In genomic region chr10:13060821-13061671, GRCm38 (mm10) we compare ENCODE assay signal across 8 mouse cellular contexts. TPM values are rescaled to one million over a fixed set of nuclear protein-coding genes. Genes with fewer than 3 reads are reported as not detected.
A peak's percentile ranks its signal among the peaks of the same experiment; 100 is the strongest.
DNase-seq lines count a peak whose midpoint lies in the region; ATAC-seq lines count a peak whose summit lies in the region.

No protein-coding gene starts in this region.

- H3K4me2 ChIP-seq in limb, embryonic 13.5 days (replicated peaks): peak overlapping the region; percentile 89
- peak overlapping the region; percentile 61 for H3K4me2 ChIP-seq in stomach, embryonic 15.5 days

- peaks cover 38% of the 10 kb centered on the region for H3K27me3 ChIP-seq in limb, embryonic 13.5 days
- H3K27me3 ChIP-seq in stomach, embryonic 15.5 days (replicated peaks): 0 out of 2 replicates have a peak, but pooled peaks cover 9% of the 10 kb centered on the region

- no peaks in the 10 kb centered on the region for H3K36me3 ChIP-seq in limb, embryonic 13.5 days
- no peaks in the 10 kb centered on the region for H3K36me3 ChIP-seq in stomach, embryonic 15.5 days

- ATAC-seq in CD4-positive, CD25-positive, alpha-beta regulatory T cell, adult 4 months: no peak
- peak; percentile 37; the same call in 1 of the 2 replicates for ATAC-seq in limb, embryonic 13.5 days (ENCODE audit: low FRiP score, low read depth)
- ATAC-seq in stomach, embryonic 15.5 days (ENCODE audit: insufficient read depth, low FRiP score, low read depth): peak; percentile 39; the same call in 1 of the 2 replicates
- no peak for ATAC-seq in megakaryocyte, adult 5-6 weeks (ENCODE audit: poor library complexity, severe bottlenecking)

- H3K9me3 ChIP-seq in limb, embryonic 13.5 days: no peaks in the 10 kb centered on the region
- no peaks in the 10 kb centered on the region for H3K9me3 ChIP-seq in stomach, embryonic 15.5 days

- DNase-seq in CD4-positive, CD25-positive, alpha-beta regulatory T cell, adult 2 months (ENCODE audit: low read depth, low spot score): peak; percentile 34
- DNase-seq in right cerebral cortex, postnatal 14 days: peak; percentile 10
- DNase-seq in right cerebral cortex, adult 2 months (ENCODE audit: low spot score in 2 of 2): no peak
- DNase-seq in Muller cell, postnatal 12 days (ENCODE audit: inconsistent ontology term): no peak

- no peak overlapping the region for H3K27ac ChIP-seq in limb, embryonic 13.5 days
- H3K27ac ChIP-seq in stomach, embryonic 15.5 days: no peak overlapping the region

- H3K9ac ChIP-seq in limb, embryonic 13.5 days: peak overlapping the region; percentile 60
- no peak overlapping the region for H3K9ac ChIP-seq in stomach, embryonic 15.5 days

- H3K4me1 ChIP-seq in limb, embryonic 13.5 days: peaks cover 13% of the 10 kb centered on the region
- peaks cover 4% of the 10 kb centered on the region; the same call in 1 of the 2 replicates for H3K4me1 ChIP-seq in stomach, embryonic 15.5 days

- peak overlapping the region; percentile 48 for H3K4me3 ChIP-seq in limb, embryonic 13.5 days
- H3K4me3 ChIP-seq in stomach, embryonic 15.5 days (replicated peaks): peak overlapping the region; percentile 32

- WGBS in limb, embryonic 13.5 days: 8% methylated on average over 46 of the region's 46 CpGs
- 14% methylated on average over 42 of the region's 46 CpGs for WGBS in stomach, embryonic 15.5 days

RNA-seq across cellular contexts. Expression of gene Plagl1, which starts 0.7 kb away (rescaled TPM):
- 1 to 10 TPM; 2.4 to 2.7 TPM for polyA plus RNA-seq in CD4-positive, CD25-positive, alpha-beta regulatory T cell, adult 4 months (2017; shearing (Covaris generic))
- polyA plus RNA-seq in limb, embryonic 13.5 days (2015; fragmentation: Nextera tagmentation; extraction: Ambion mirVana): 169 and 180 TPM in 2 replicates
- 237 and 238 TPM in 2 replicates for polyA plus RNA-seq in stomach, embryonic 15.5 days (2015; fragmentation: Nextera tagmentation; extraction: Ambion mirVana)
- 0.52 and 0.98 TPM in 2 replicates for total RNA-seq in megakaryocyte, adult 5-6 weeks (2015)
- total RNA-seq in megakaryocyte, adult 5-6 weeks (2017): 0.08 and 0.92 TPM in 2 replicates

RNA-seq across cellular contexts. Expression of gene Sf3b5, which starts 55.9 kb away (rescaled TPM):
- 10 to 100 TPM; 35.2 to 36.0 TPM for polyA plus RNA-seq in CD4-positive, CD25-positive, alpha-beta regulatory T cell, adult 4 months (2017; shearing (Covaris generic))
- polyA plus RNA-seq in limb, embryonic 13.5 days (2015; fragmentation: Nextera tagmentation; extraction: Ambion mirVana): 36.4 and 37.2 TPM in 2 replicates
- polyA plus RNA-seq in stomach, embryonic 15.5 days (2015; fragmentation: Nextera tagmentation; extraction: Ambion mirVana): 36.6 and 43.4 TPM in 2 replicates
- 14.0 and 17.0 TPM in 2 replicates for total RNA-seq in megakaryocyte, adult 5-6 weeks (2015)
- 15.4 and 15.8 TPM in 2 replicates for total RNA-seq in megakaryocyte, adult 5-6 weeks (2017)

Comparison
In these comparisons a context has a peak if more than half of its experiments do, and no peak if none do; other contexts are left out.
1. DNase-seq: peak in CD4-positive, CD25-positive, alpha-beta regulatory T cell, adult 2 months (single experiment) and right cerebral cortex, postnatal 14 days (single experiment); none in right cerebral cortex, adult 2 months (0 of 2) and Muller cell, postnatal 12 days (single experiment).
2. ATAC-seq: peak in limb, embryonic 13.5 days (single experiment) and stomach, embryonic 15.5 days (single experiment); none in CD4-positive, CD25-positive, alpha-beta regulatory T cell, adult 4 months (single experiment) and megakaryocyte, adult 5-6 weeks (single experiment).
3. RNA of gene Plagl1, which starts 0.7 kb away (polyA plus RNA-seq): 237 to 238 TPM in stomach, embryonic 15.5 days and 169 to 180 TPM in limb, embryonic 13.5 days; 2.4 to 2.7 TPM in CD4-positive, CD25-positive, alpha-beta regulatory T cell, adult 4 months; every median in the first group is over 10 times any median in the second.